Mouse (Mus musculus) CH12.LX (cell line): ENCODE results near the gene Nfic. TPM values are rescaled to one million over a fixed set of nuclear protein-coding genes. Genes with fewer than 3 reads are reported as not detected.
A peak's percentile ranks its signal among the peaks of the same experiment; 100 is the strongest.

Experiments used
- DNase-seq: peaks from one replicate; pipeline ENCODE4 v3.0.0-alpha.2; 2013; ENCODE audit errors: extremely low read depth
- H3K27ac ChIP-seq: 2 replicates; pipeline ENCODE4 v1.5.1; 2012; ENCODE audit warnings: low read depth, mild to moderate bottlenecking, control low read depth, moderate library complexity; ENCODE audit not compliant: insufficient read depth
- H3K27me3 ChIP-seq: replicated peaks from 2 replicates; pipeline ENCODE3; 2012; ENCODE audit warnings: inconsistent platforms
- H3K36me3 ChIP-seq, 2 experiments: replicated peaks in 1 of 2; 2 replicates each; pipeline versions ENCODE3 to v1.6.1; 2012; ENCODE audit warnings: inconsistent platforms in 1 of 2, low read length in 1 of 2, mild to moderate bottlenecking in 1 of 2, mixed read lengths in 1 of 2, moderate library complexity in 1 of 2; ENCODE audit not compliant: control insufficient read depth in 1 of 2, insufficient read depth in 1 of 2
- H3K4me1 ChIP-seq, 2 experiments: 2 replicates each; pipeline ENCODE4 v1.6.1; 2012; ENCODE audit warnings: inconsistent platforms in 1 of 2, moderate library complexity in 1 of 2; ENCODE audit not compliant: insufficient read depth in 2 of 2, control insufficient read depth in 1 of 2
- H3K4me2 ChIP-seq: 2 replicates; pipeline ENCODE4 v1.6.1; 2012; ENCODE audit warnings: low read depth, mild to moderate bottlenecking, control low read depth; ENCODE audit not compliant: poor library complexity, insufficient read depth, severe bottlenecking
- H3K4me3 ChIP-seq, 3 experiments: fragments of 150-350 bp in 1 of 3; sonication (generic) in 1 of 3; replicated peaks in 1 of 3; 2 replicates each; pipeline versions ENCODE3 to v1.5.1; 2011 to 2012; ENCODE audit warnings: low read depth in 2 of 3, low read length in 2 of 3, mild to moderate bottlenecking in 2 of 3, moderate library complexity in 2 of 3, control low read depth in 1 of 3, improper control_type of control experiment in 1 of 3, inconsistent platforms in 1 of 3, mixed read lengths in 1 of 3; ENCODE audit not compliant: poor library complexity in 1 of 3
- H3K79me2 ChIP-seq: replicated peaks from 2 replicates; pipeline ENCODE4 v1.6.1; 2012; ENCODE audit warnings: mild to moderate bottlenecking, moderate library complexity; ENCODE audit not compliant: control insufficient read depth, poor library complexity, insufficient read depth, severe bottlenecking; ENCODE audit errors: extremely low read depth
- H3K9ac ChIP-seq: 2 replicates; pipeline ENCODE4 v1.6.1; 2012; ENCODE audit warnings: low read depth, mild to moderate bottlenecking, control low read depth, moderate library complexity; ENCODE audit not compliant: insufficient read depth
- H3K9me3 ChIP-seq: replicated peaks from 2 replicates; pipeline ENCODE3; 2012; ENCODE audit warnings: low read length, inconsistent platforms, mixed read lengths
- CHD1 ChIP-seq: IDR thresholded peaks from 2 replicates; pipeline ENCODE4 v1.6.1; 2012; ENCODE audit warnings: low read depth, low read length, improper control_type of control experiment, inconsistent platforms
- CTCF ChIP-seq, 2 experiments: IDR thresholded peaks in 1 of 2; conservative IDR thresholded peaks in 1 of 2; 2 replicates each; pipeline ENCODE4 v1.5.1; 2011 to 2012; ENCODE audit warnings: low read depth in 2 of 2, low read length in 2 of 2, improper control_type of control experiment in 1 of 2, inconsistent platforms in 1 of 2, mild to moderate bottlenecking in 1 of 2, moderate library complexity in 1 of 2
- E2F4 ChIP-seq: IDR thresholded peaks from 2 replicates; pipeline ENCODE4 v1.6.1; 2011; ENCODE audit warnings: low read depth, low read length, improper control_type of control experiment; ENCODE audit not compliant: insufficient replicate concordance
- EP300 ChIP-seq: IDR thresholded peaks from 2 replicates; pipeline ENCODE4 v1.6.1; 2011; ENCODE audit warnings: low read length, improper control_type of control experiment
- IRF4 ChIP-seq: IDR thresholded peaks from 2 replicates; pipeline ENCODE4 v1.6.1; 2014; ENCODE audit warnings: low read depth, mild to moderate bottlenecking, inconsistent platforms, low read length, improper control_type of control experiment
- JUN ChIP-seq: IDR thresholded peaks from 2 replicates; pipeline ENCODE4 v1.6.1; 2011; ENCODE audit warnings: low read depth, mild to moderate bottlenecking, low read length, improper control_type of control experiment, moderate library complexity; ENCODE audit not compliant: insufficient read depth
- NELFE ChIP-seq: IDR thresholded peaks from 2 replicates; pipeline ENCODE4 v1.6.1; 2011; ENCODE audit warnings: low read depth, low read length, improper control_type of control experiment
- PAX5 ChIP-seq: IDR thresholded peaks from 2 replicates; pipeline ENCODE4 v1.6.1; 2012; ENCODE audit warnings: low read length, inconsistent platforms, mixed read lengths
- POLR2AphosphoS2 ChIP-seq: IDR thresholded peaks from 2 replicates; pipeline ENCODE4 v1.6.1; 2011; ENCODE audit warnings: low read depth, low read length, improper control_type of control experiment
- RCOR1 ChIP-seq: conservative IDR thresholded peaks from 2 replicates; pipeline ENCODE4 v1.6.1; 2012; ENCODE audit warnings: low read depth, mild to moderate bottlenecking, inconsistent platforms, low read length, improper control_type of control experiment
- SIN3A ChIP-seq: IDR thresholded peaks from 2 replicates; pipeline ENCODE4 v1.6.1; 2012; ENCODE audit warnings: low read length, improper control_type of control experiment, inconsistent platforms
- TBP ChIP-seq: conservative IDR thresholded peaks from 2 replicates; pipeline ENCODE4 v1.6.1; 2011; ENCODE audit warnings: low read depth, low read length, improper control_type of control experiment
- UBTF ChIP-seq: IDR thresholded peaks from 2 replicates; pipeline ENCODE4 v1.6.1; 2012; ENCODE audit warnings: low read depth, mild to moderate bottlenecking, inconsistent platforms, low read length, improper control_type of control experiment, moderate library complexity
- USF1 ChIP-seq: IDR thresholded peaks from 2 replicates; pipeline ENCODE4 v1.6.1; 2014; ENCODE audit warnings: low read depth, mild to moderate bottlenecking, inconsistent platforms, low read length, improper control_type of control experiment
- ZC3H11A ChIP-seq: IDR thresholded peaks from 2 replicates; pipeline ENCODE4 v1.6.1; 2012; ENCODE audit warnings: low read depth, mild to moderate bottlenecking, inconsistent platforms, low read length, improper control_type of control experiment
- ZKSCAN1 ChIP-seq: IDR thresholded peaks from 2 replicates; pipeline ENCODE4 v1.6.1; 2012; ENCODE audit warnings: low read depth, inconsistent platforms, low read length, improper control_type of control experiment, borderline replicate concordance
- ZNF384 ChIP-seq: IDR thresholded peaks from 2 replicates; pipeline ENCODE4 v1.6.1; 2012; ENCODE audit warnings: low read depth, low read length, improper control_type of control experiment, inconsistent platforms
- dilution Hi-C: fragments of 300-500 bp; cut with MboI; formaldehyde crosslinking; loops from 2 replicates; pipeline ENCODE4 v1.14.3; 2020; ENCODE audit warnings: low sequenced_read_pairs; ENCODE audit not compliant: extremely low pct_unique_long_range_greater_than_20kb, extremely low pct_ligation_motif_present
- in situ Hi-C: fragments of 300-500 bp; cut with MboI; formaldehyde crosslinking; loops from 3 replicates; pipeline ENCODE4 v1.14.3; 2019; ENCODE audit warnings: low sequenced_read_pairs, low pct_ligation_motif_present, low pct_unique_long_range_greater_than_20kb, mixed read lengths
- polyA plus RNA-seq: library from polyadenylated mRNA; unstranded; fragments of >175 nt; gene quantifications from 2 replicates; pipeline ENCODE4 v1.2.1, GENCODE M21; 2012; ENCODE audit warnings: low read depth; ENCODE audit not compliant: insufficient read length
- total RNA-seq, 2 experiments: library from RNA; depleted of rRNA; stranded (reverse); fragments of 300-350 nt in 1 of 2; fragments of >200 nt in 1 of 2; gene quantifications; 2 replicates each; pipeline ENCODE4 v1.2.3; 2012 to 2014

Nfic gene
- total and polyA plus RNA-seq, 3 experiments = 0.07 to 4.7 (median 4.0) TPM

GRCm38 (mm10) chr10:81379809-81380378 lies 75.5 kb downstream of the Nfic start:
- in situ Hi-C loops (loop anchor here (5.0 kb wide), 1 partner anchor 152 kb away; no protein-coding TSS in a partner anchor), dilution Hi-C loops (no loop called here)
- peaks cover 32% of the 10 kb centered on the region for H3K79me2 ChIP-seq
- no peak overlapping the region for H3K4me3 ChIP-seq
- peaks cover 4 to 9% of the 10 kb centered on the region in 2 experiments for H3K36me3 ChIP-seq
- TF ChIP-seq EP300 (no peak), ZNF384 (no peak), PAX5 (no peak), CTCF (conservative IDR thresholded peaks at IDR 0.05 in 1 of 2, IDR thresholded peaks at IDR 0.05 in 1 of 2; ENCODE audit: low read depth in 2 of 2, low read length in 2 of 2) (no peak), ZC3H11A (no peak), POLR2AphosphoS2 (no peak), NELFE (no peak), IRF4 (no peak), ZKSCAN1 (no peak), USF1 (no peak), TBP (no peak), RCOR1 (no peak), JUN (no peak), E2F4 (no peak)
- no peak overlapping the region for H3K4me2 ChIP-seq
- no peak overlapping the region for H3K9ac ChIP-seq
- no peaks in the 10 kb centered on the region for H3K27me3 ChIP-seq
- H3K27ac ChIP-seq = no peak overlapping the region
- peaks cover 2 to 27% of the 10 kb centered on the region in 2 experiments; a peak in 2 of 4 replicates for H3K4me1 ChIP-seq
- no peaks in the 10 kb centered on the region for H3K9me3 ChIP-seq
- no peak for DNase-seq

GRCm38 (mm10) chr10:81379183-81379553 lies 76.3 kb downstream of the Nfic start:
- Histone ChIP-seq H3K27ac (no peak overlapping the region), H3K4me1 (peaks cover 4 to 30% of the 10 kb centered on the region in 2 experiments; a peak in 3 of 4 replicates), H3K36me3 (peaks cover 6 to 12% of the 10 kb centered on the region in 2 experiments), H3K9me3 (no peaks in the 10 kb centered on the region), H3K27me3 (no peaks in the 10 kb centered on the region), H3K4me3 (peak overlapping the region; percentile 53 to 90 (median 59)), H3K9ac (peak overlapping the region; percentile 58), H3K79me2 (peaks cover 31% of the 10 kb centered on the region), H3K4me2 (peak overlapping the region; percentile 47)
- dilution Hi-C loops (no loop called here), in situ Hi-C loops (no loop called here)
- TF ChIP-seq UBTF (no peak), ZC3H11A (no peak), CHD1 (no peak), SIN3A (no peak)
- DNase-seq = no peak
